In genomic region chr11:103162132-103162531, GRCm38 (mm10) we compare ENCODE assay signal across 11 mouse cellular contexts. TPM values are rescaled to one million over a fixed set of nuclear protein-coding genes. Genes with fewer than 3 reads are reported as not detected.
DNase-seq lines count a peak whose midpoint lies in the region; ATAC-seq and TF ChIP-seq lines count a peak whose summit lies in the region.
"Had no signal": no experiment of that assay in that cellular context is flagged by ENCODE, and none has a peak within 500 bp of the region (broad histone marks: within the 10 kb centered on the region; RNA-seq: fewer than 3 reads in every experiment).

No protein-coding gene starts in this region.

- H3K4me1 ChIP-seq in cerebellum, adult 2 months (ENCODE audit: control insufficient read depth, insufficient read depth, low read length) = peaks cover 6% of the 10 kb centered on the region; the same call in 1 of the 2 replicates
- H3K4me1 ChIP-seq in ES-Bruce4 (ENCODE audit: control insufficient read depth, insufficient read depth, low read length) = no peaks in the 10 kb centered on the region
- peaks cover 5 to 12% of the 10 kb centered on the region in 2 experiments; a peak in 3 of 4 replicates for H3K4me1 ChIP-seq in liver, embryonic 14.5 days (replicated peaks; ENCODE audit: control insufficient read depth in 2 of 2, insufficient read depth in 2 of 2, low read length in 1 of 2)

- no peak for TF ChIP-seq EP300 in ES-Bruce4 (IDR thresholded peaks at IDR 0.05; ENCODE audit: insufficient read depth, low read depth, low read length)
- TF ChIP-seq EP300 in liver, embryonic 14.5 days (IDR thresholded peaks at IDR 0.05; ENCODE audit: low read depth) = no peak

- no peak overlapping the region for H3K4me3 ChIP-seq in cerebellum, adult 2 months (replicated peaks; ENCODE audit: insufficient read depth, low read depth, low read length)
- no peak overlapping the region for H3K4me3 ChIP-seq in left cerebral cortex, adult 2 months
- H3K4me3 ChIP-seq in ES-Bruce4 (ENCODE audit: low read depth, low read length) = no peak overlapping the region
- no peak overlapping the region for H3K4me3 ChIP-seq in liver, embryonic 14.5 days (ENCODE audit: insufficient read depth in 1 of 2, low read depth in 2 of 2, low read length in 2 of 2)
- H3K4me3 ChIP-seq: hindbrain, embryonic 15.5 days had no signal

- H3K9me3 ChIP-seq in ES-Bruce4 (replicated peaks; ENCODE audit: control insufficient read depth, insufficient read depth, low read length, poor library complexity, severe bottlenecking) = no peaks in the 10 kb centered on the region
- H3K9me3 ChIP-seq in liver, embryonic 14.5 days (ENCODE audit: control insufficient read depth, low read length) = no peaks in the 10 kb centered on the region
- H3K9me3 ChIP-seq: hindbrain, embryonic 15.5 days had no signal

- no peak overlapping the region for H3K27ac ChIP-seq in cerebellum, adult 2 months (ENCODE audit: insufficient read depth, low read length)
- no peak overlapping the region for H3K27ac ChIP-seq in left cerebral cortex, adult 2 months
- no peak overlapping the region for H3K27ac ChIP-seq in ES-Bruce4 (ENCODE audit: insufficient read depth, low read length)
- no peak overlapping the region for H3K27ac ChIP-seq in liver, embryonic 14.5 days
- H3K27ac ChIP-seq: hindbrain, embryonic 15.5 days had no signal

- TF ChIP-seq POLR2A in cerebellum, adult 2 months (IDR thresholded peaks at IDR 0.05; ENCODE audit: borderline replicate concordance, insufficient read depth, low read length) = no peak
- TF ChIP-seq POLR2A in ES-Bruce4 (IDR thresholded peaks at IDR 0.05; ENCODE audit: insufficient read depth, low read length) = no peak

- no peaks in the 10 kb centered on the region for H3K27me3 ChIP-seq in cerebellum, adult 2 months (ENCODE audit: control insufficient read depth, insufficient read depth, low read length)
- H3K27me3 ChIP-seq in ES-Bruce4 (ENCODE audit: control insufficient read depth, insufficient read depth, low read length, poor library complexity, severe bottlenecking) = no peaks in the 10 kb centered on the region
- H3K27me3 ChIP-seq in liver, embryonic 14.5 days (ENCODE audit: control insufficient read depth, insufficient read depth, low read length) = no peaks in the 10 kb centered on the region
- H3K27me3 ChIP-seq: hindbrain, embryonic 15.5 days had no signal

- no peaks in the 10 kb centered on the region for H3K36me3 ChIP-seq in ES-Bruce4 (ENCODE audit: control insufficient read depth, insufficient read depth, low read length, poor library complexity, severe bottlenecking)
- H3K36me3 ChIP-seq in liver, embryonic 14.5 days (replicated peaks; ENCODE audit: control insufficient read depth, insufficient read depth, low read depth) = no peaks in the 10 kb centered on the region
- H3K36me3 ChIP-seq: hindbrain, embryonic 15.5 days had no signal

- TF ChIP-seq CTCF in cerebellum, adult 2 months (IDR thresholded peaks at IDR 0.05; ENCODE audit: borderline replicate concordance, insufficient read depth, low read depth, low read length) = peak; percentile 24; the same call in 1 of the 2 replicates
- TF ChIP-seq CTCF in left cerebral cortex, adult 2 months (IDR thresholded peaks at IDR 0.05) = peak; percentile 51
- TF ChIP-seq CTCF in ES-Bruce4 (IDR thresholded peaks at IDR 0.05; ENCODE audit: low read depth, low read length) = peak; percentile 49
- peak; percentile 66 for TF ChIP-seq CTCF in liver, embryonic 14.5 days (IDR thresholded peaks at IDR 0.05; ENCODE audit: low read depth)

- intact Hi-C loops in left cerebral cortex, adult 2 months (cut with DNase I) = loop anchor here (10.0 kb wide), 1 partner anchor 393 kb away; no protein-coding TSS in a partner anchor

- ATAC-seq in liver, embryonic 14.5 days (ENCODE audit: insufficient read depth) = no peak
- ATAC-seq: midbrain, embryonic 16.5 days had no signal

- no peak for DNase-seq in cerebellum, adult 2 months
- no peak for DNase-seq in cerebellum, adult 9-10 months
- no peak for DNase-seq in left cerebral cortex, adult 2 months (ENCODE audit: extremely low spot score in 1 of 2, low spot score in 2 of 2)
- no peak for DNase-seq in left cerebral cortex, adult 8-10 months (ENCODE audit: low spot score in 2 of 2)
- DNase-seq in liver, embryonic 14.5 days (ENCODE audit: low read depth in 3 of 3, low spot score in 3 of 3) = peak in 2 of 3 experiments; percentile 34 to 48
- no peak for DNase-seq in layer of hippocampus, postnatal 10 days (ENCODE audit: low spot score in 2 of 2)
- DNase-seq in spleen, adult 18-20 months = no peak

- H3K4me2 ChIP-seq in liver, embryonic 14.5 days (ENCODE audit: low read depth) = no peak overlapping the region
- H3K4me2 ChIP-seq: hindbrain, embryonic 15.5 days had no signal

- H3K9ac ChIP-seq in ES-Bruce4 (ENCODE audit: low read depth, poor library complexity, severe bottlenecking) = no peak overlapping the region
- no peak overlapping the region for H3K9ac ChIP-seq in liver, embryonic 14.5 days (replicated peaks)
- H3K9ac ChIP-seq: hindbrain, embryonic 15.5 days had no signal

- 92% methylated on average over 5 of the region's 5 CpGs for WGBS in cerebellum, adult 2 months
- WGBS in liver, embryonic 14.5 days (ENCODE audit: insufficient replicate concordance) = 68% methylated on average over 5 of the region's 5 CpGs

RNA-seq across cellular contexts. Expression of gene Fmnl1, which starts 8.8 kb away (rescaled TPM):
- polyA plus RNA-seq in cerebellum, adult 2 months (2012; rRNA removed) = 63.7 and 71.1 TPM in 2 replicates
- total RNA-seq in left cerebral cortex, adult 2 months (2021) = 100 to 1,000 TPM; 186 to 209 TPM
- 100 to 1,000 TPM in 3 of 4 experiments, 10 to 100 TPM in 1; 81.7 to 115 (median 108) TPM for total RNA-seq in left cerebral cortex, adult 8-10 months (2022)
- 1.7 and 4.9 TPM in 2 replicates for polyA plus RNA-seq in ES-Bruce4 (2011; ENCODE audit: insufficient read depth, insufficient read length, low read depth, missing spikeins)
- 2.3 and 3.5 TPM in 2 replicates for polyA plus RNA-seq in liver, embryonic 14.5 days (2012; rRNA removed)
- polyA plus RNA-seq in liver, embryonic 14.5 days (2014; fragmentation: Nextera tagmentation; extraction: Ambion mirVana) = 2.3 and 3.5 TPM in 2 replicates
- 10 to 100 TPM; 83.4 to 87.0 TPM for total RNA-seq in layer of hippocampus, postnatal 10 days (2021)

RNA-seq across cellular contexts. Expression of gene Hexim2, which starts 29.9 kb away (rescaled TPM):
- 20.9 and 23.0 TPM in 2 replicates for polyA plus RNA-seq in cerebellum, adult 2 months (2012; rRNA removed)
- 10 to 100 TPM; 14.0 to 14.1 TPM for total RNA-seq in left cerebral cortex, adult 2 months (2021)
- total RNA-seq in left cerebral cortex, adult 8-10 months (2022) = 10 to 100 TPM; 13.4 to 18.1 (median 16.5) TPM
- polyA plus RNA-seq in ES-Bruce4 (2011; ENCODE audit: insufficient read depth, insufficient read length, low read depth, missing spikeins) = 1.7 and 4.5 TPM in 2 replicates
- polyA plus RNA-seq in liver, embryonic 14.5 days (2012; rRNA removed) = 2.2 and 3.5 TPM in 2 replicates
- polyA plus RNA-seq in liver, embryonic 14.5 days (2014; fragmentation: Nextera tagmentation; extraction: Ambion mirVana) = 3.4 and 4.4 TPM in 2 replicates
- total RNA-seq in layer of hippocampus, postnatal 10 days (2021) = 10 to 100 TPM; 14.4 to 16.9 TPM

RNA-seq across cellular contexts. Expression of gene Hexim1, which starts 46.1 kb away (rescaled TPM):
- 25.5 and 28.8 TPM in 2 replicates for polyA plus RNA-seq in cerebellum, adult 2 months (2012; rRNA removed)
- total RNA-seq in left cerebral cortex, adult 2 months (2021) = 10 to 100 TPM; 49.6 to 50.0 TPM
- total RNA-seq in left cerebral cortex, adult 8-10 months (2022) = 10 to 100 TPM; 34.4 to 38.5 (median 35.6) TPM
- polyA plus RNA-seq in ES-Bruce4 (2011; ENCODE audit: insufficient read depth, insufficient read length, low read depth, missing spikeins) = 17.2 and 20.1 TPM in 2 replicates
- polyA plus RNA-seq in liver, embryonic 14.5 days (2012; rRNA removed) = 8.4 and 11.4 TPM in 2 replicates
- polyA plus RNA-seq in liver, embryonic 14.5 days (2014; fragmentation: Nextera tagmentation; extraction: Ambion mirVana) = 2.4 and 2.6 TPM in 2 replicates
- total RNA-seq in layer of hippocampus, postnatal 10 days (2021) = 10 to 100 TPM; 38.0 to 38.7 TPM

RNA-seq across cellular contexts. Expression of gene 1700023F06Rik, which starts 46.2 kb away (rescaled TPM):
- 9.4 and 10.0 TPM in 2 replicates for polyA plus RNA-seq in cerebellum, adult 2 months (2012; rRNA removed)
- total RNA-seq in left cerebral cortex, adult 2 months (2021) = 1 to 10 TPM; 2.2 to 2.7 TPM
- 1 to 10 TPM; 1.7 to 2.8 (median 2.3) TPM for total RNA-seq in left cerebral cortex, adult 8-10 months (2022)
- 2.0 and 2.2 TPM in 2 replicates for polyA plus RNA-seq in ES-Bruce4 (2011; ENCODE audit: insufficient read depth, insufficient read length, low read depth, missing spikeins)
- not detected in 2 replicates for polyA plus RNA-seq in liver, embryonic 14.5 days (2012; rRNA removed)
- not detected in 2 replicates for polyA plus RNA-seq in liver, embryonic 14.5 days (2014; fragmentation: Nextera tagmentation; extraction: Ambion mirVana)
- 1 to 10 TPM; 1.8 TPM for total RNA-seq in layer of hippocampus, postnatal 10 days (2021)

RNA-seq across cellular contexts. Expression of gene Spata32, which starts 56.1 kb away (rescaled TPM):
- 2.7 and 3.2 TPM in 2 replicates for polyA plus RNA-seq in cerebellum, adult 2 months (2012; rRNA removed)
- total RNA-seq in left cerebral cortex, adult 2 months (2021) = 1 to 10 TPM; 1.7 to 2.9 TPM
- 1 to 10 TPM in 3 of 4 experiments, under 1 TPM in 1; 0.67 to 2.3 (median 1.5) TPM for total RNA-seq in left cerebral cortex, adult 8-10 months (2022)
- not detected in 2 replicates for polyA plus RNA-seq in ES-Bruce4 (2011; ENCODE audit: insufficient read depth, insufficient read length, low read depth, missing spikeins)
- not detected in 2 replicates for polyA plus RNA-seq in liver, embryonic 14.5 days (2012; rRNA removed)
- polyA plus RNA-seq in liver, embryonic 14.5 days (2014; fragmentation: Nextera tagmentation; extraction: Ambion mirVana) = 0.13 TPM in 1 of 2 replicates, not detected in the other
- 1 to 10 TPM; 1.3 to 1.4 TPM for total RNA-seq in layer of hippocampus, postnatal 10 days (2021)
- polyA plus RNA-seq: limb, embryonic 14.5 days had no signal

Comparison
In these comparisons a context has a peak if more than half of its experiments do, and no peak if none do; other contexts are left out.
1. DNase-seq: peak in liver, embryonic 14.5 days (2 of 3); none in cerebellum, adult 2 months (0 of 2), cerebellum, adult 9-10 months (single experiment), left cerebral cortex, adult 2 months (0 of 2), left cerebral cortex, adult 8-10 months (0 of 2), layer of hippocampus, postnatal 10 days (0 of 2) and spleen, adult 18-20 months (0 of 2).
2. Peak in every context shown above with its lines, with median percentiles within 50 percentile points of each other: CTCF ChIP-seq.